Mouse (Mus musculus): ENCODE measurements at regions not wholly inside any gene's neighbourhood (a gene's known extent, or its start where the extent isn't known, plus 50 kb on each side); places are given as distances from the start of the nearest gene placed in this dataset.
A peak's percentile ranks its signal among the peaks of the same experiment; 100 is the strongest.

GRCm38 (mm10) chr6:11647651-11648050 is 259.6 kb downstream of the Ndufa4 start:
- peak in 1 of 2 experiments; percentile 3 for DNase-seq (ENCODE audit: low spot score in 2 of 2)
- intact Hi-C loops (cut with DNase I): no loop called here

- intact Hi-C loops (cut with DNase I): no loop called here
- no peak for DNase-seq (ENCODE audit: low spot score in 2 of 2)
These were observed 294.0 kb downstream of the Ndufa4 start for GRCm38 (mm10) chr6:11613331-11613730.

- intact Hi-C loops (cut with DNase I): no loop called here
- DNase-seq (ENCODE audit: low spot score in 2 of 2): no peak
These were observed 299.1 kb downstream of the Ndufa4 start for GRCm38 (mm10) chr6:11608214-11608613.

- intact Hi-C loops (cut with DNase I): no loop called here
- DNase-seq (ENCODE audit: low spot score in 2 of 2): no peak
These were observed 299.6 kb downstream of the Ndufa4 start for GRCm38 (mm10) chr6:11607696-11608095.

GRCm38 (mm10) chr6:11606055-11606454 is 301.2 kb downstream of the Ndufa4 start:
- intact Hi-C loops (cut with DNase I): no loop called here
- DNase-seq (ENCODE audit: low spot score in 2 of 2): no peak

- intact Hi-C loops (cut with DNase I): no loop called here
- DNase-seq (ENCODE audit: low spot score in 2 of 2): no peak
These were observed 301.8 kb downstream of the Ndufa4 start for GRCm38 (mm10) chr6:11605526-11605925.

GRCm38 (mm10) chr6:11594936-11595335 is 312.4 kb downstream of the Ndufa4 start:
- intact Hi-C loops (cut with DNase I): no loop called here
- DNase-seq (ENCODE audit: low spot score in 2 of 2): no peak

- intact Hi-C loops (cut with DNase I): no loop called here
- DNase-seq (ENCODE audit: low spot score in 2 of 2): peak in 1 of 2 experiments; percentile 8
These were observed 313.6 kb downstream of the Ndufa4 start for GRCm38 (mm10) chr6:11593583-11594271.

- DNase-seq (ENCODE audit: low spot score in 2 of 2): no peak
- intact Hi-C loops (cut with DNase I): no loop called here
These were observed 331.2 kb downstream of the Ndufa4 start for GRCm38 (mm10) chr6:11576091-11576490.

- no peak for DNase-seq (ENCODE audit: low spot score in 2 of 2)
- intact Hi-C loops (cut with DNase I): no loop called here
These were observed 342.1 kb downstream of the Ndufa4 start for GRCm38 (mm10) chr6:11565246-11565645.

GRCm38 (mm10) chr6:11550473-11550872 is 356.8 kb downstream of the Ndufa4 start:
- intact Hi-C loops (cut with DNase I): no loop called here
- DNase-seq (ENCODE audit: low spot score in 2 of 2): no peak

- intact Hi-C loops (cut with DNase I): no loop called here
- no peak for DNase-seq (ENCODE audit: low spot score in 2 of 2)
These were observed 360.0 kb downstream of the Ndufa4 start for GRCm38 (mm10) chr6:11547318-11547717.

GRCm38 (mm10) chr6:11534930-11535880 is 372.1 kb downstream of the Ndufa4 start:
- intact Hi-C loops (cut with DNase I): no loop called here
- DNase-seq (ENCODE audit: low spot score in 2 of 2): peak in 1 of 2 experiments; percentile 1

- intact Hi-C loops (cut with DNase I): no loop called here
- DNase-seq (ENCODE audit: low spot score in 2 of 2): no peak
These were observed 404.2 kb downstream of the Ndufa4 start for GRCm38 (mm10) chr6:11503136-11503535.

GRCm38 (mm10) chr6:11494427-11494826 is 412.9 kb downstream of the Ndufa4 start:
- no peak for DNase-seq (ENCODE audit: low spot score in 2 of 2)
- intact Hi-C loops (cut with DNase I): no loop called here

- intact Hi-C loops (cut with DNase I): no loop called here
These were observed 430.3 kb downstream of the Ndufa4 start for GRCm38 (mm10) chr6:11476950-11477349.

More at GRCm38 (mm10) chr6:11476950-11477349, 430.3 kb downstream of the Ndufa4 start:
- no peak for DNase-seq (ENCODE audit: low spot score in 2 of 2)

Data from left cerebral cortex, postnatal 25 days (tissue).